ENCODE assay signal across 10 mouse cellular contexts in the genomic region with DNA sequence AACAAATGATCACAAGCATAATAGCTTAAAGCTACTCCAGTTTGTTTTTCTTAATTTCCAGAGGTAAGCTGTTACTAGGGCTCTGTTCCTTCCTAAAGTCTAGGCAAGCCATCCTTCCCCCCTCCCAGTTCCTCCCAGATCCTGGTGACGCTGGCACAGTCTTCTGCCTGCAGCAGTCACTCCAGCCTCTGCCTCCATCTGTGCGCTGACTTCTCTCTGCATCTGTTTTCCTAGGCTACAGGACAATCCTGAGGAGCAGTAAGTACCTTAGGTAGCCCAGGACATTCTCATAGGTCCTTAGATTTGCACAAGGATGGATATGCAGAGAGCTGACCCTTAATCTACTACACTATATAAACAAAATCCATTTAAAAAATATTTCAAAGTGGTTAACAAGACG.
DNase-seq lines count a peak whose midpoint lies in the region; ATAC-seq lines count a peak whose summit lies in the region.
"Had no signal": no experiment of that assay in that cellular context is flagged by ENCODE, and none has a peak within 500 bp of the region (broad histone marks: within the 10 kb centered on the region; RNA-seq: fewer than 3 reads in every experiment).

No protein-coding gene starts in this region.

- WGBS in hindbrain, embryonic 16.5 days: 67% methylated on average over 3 of the region's 3 CpGs
- 71% methylated on average over 3 of the region's 3 CpGs for WGBS in hindbrain, embryonic 12.5 days
- 42% methylated on average over 3 of the region's 3 CpGs for WGBS in lung, embryonic 16.5 days

- no peaks in the 10 kb centered on the region for H3K27me3 ChIP-seq in hindbrain, embryonic 16.5 days (replicated peaks; ENCODE audit: control insufficient read depth, insufficient read depth, low read length)
- H3K27me3 ChIP-seq in hindbrain, embryonic 12.5 days: no peaks in the 10 kb centered on the region; the same call in 1 of the 2 replicates
- H3K27me3 ChIP-seq in lung, embryonic 16.5 days (ENCODE audit: control insufficient read depth, insufficient read depth, low read depth, low read length): no peaks in the 10 kb centered on the region

- no peak overlapping the region for H3K4me2 ChIP-seq in hindbrain, embryonic 16.5 days (ENCODE audit: low read length)
- H3K4me2 ChIP-seq in hindbrain, embryonic 12.5 days (replicated peaks): no peak overlapping the region
- no peak overlapping the region for H3K4me2 ChIP-seq in lung, embryonic 16.5 days (ENCODE audit: low read depth, low read length)

- no peak overlapping the region for H3K27ac ChIP-seq in hindbrain, embryonic 16.5 days (ENCODE audit: low read depth, low read length)
- H3K27ac ChIP-seq in hindbrain, embryonic 12.5 days: no peak overlapping the region
- peak overlapping the region; percentile 32 for H3K27ac ChIP-seq in lung, embryonic 16.5 days (ENCODE audit: low read length)
- H3K27ac ChIP-seq: liver, embryonic 14.5 days had no signal

- no peak overlapping the region for H3K9ac ChIP-seq in hindbrain, embryonic 16.5 days (ENCODE audit: low read depth, low read length)
- no peak overlapping the region for H3K9ac ChIP-seq in hindbrain, embryonic 12.5 days
- H3K9ac ChIP-seq in lung, embryonic 16.5 days (ENCODE audit: low read length): no peak overlapping the region
- H3K9ac ChIP-seq: liver, embryonic 14.5 days had no signal

- 0 out of 2 replicates have a peak, but pooled peaks cover 2% of the 10 kb centered on the region for H3K4me1 ChIP-seq in hindbrain, embryonic 16.5 days (ENCODE audit: control insufficient read depth, insufficient read depth, low read depth, low read length)
- H3K4me1 ChIP-seq in hindbrain, embryonic 12.5 days: peaks cover 5% of the 10 kb centered on the region; the same call in 1 of the 2 replicates
- H3K4me1 ChIP-seq in lung, embryonic 16.5 days (replicated peaks; ENCODE audit: control insufficient read depth, insufficient read depth, low read length): peaks cover 5% of the 10 kb centered on the region

- peak; percentile 61; the same call in 1 of the 2 replicates for ATAC-seq in hindbrain, embryonic 16.5 days
- no peak for ATAC-seq in hindbrain, embryonic 12.5 days (ENCODE audit: low FRiP score)
- no peak for ATAC-seq in lung, embryonic 16.5 days (ENCODE audit: low read depth)

- no peaks in the 10 kb centered on the region for H3K9me3 ChIP-seq in hindbrain, embryonic 16.5 days (ENCODE audit: control insufficient read depth, low read length)
- H3K9me3 ChIP-seq in hindbrain, embryonic 12.5 days (replicated peaks): no peaks in the 10 kb centered on the region
- no peaks in the 10 kb centered on the region for H3K9me3 ChIP-seq in lung, embryonic 16.5 days (ENCODE audit: control insufficient read depth, low read length)

- H3K36me3 ChIP-seq in hindbrain, embryonic 16.5 days (ENCODE audit: control insufficient read depth, insufficient read depth, low read length): no peaks in the 10 kb centered on the region; the same call in 1 of the 2 replicates
- H3K36me3 ChIP-seq in hindbrain, embryonic 12.5 days: no peaks in the 10 kb centered on the region
- H3K36me3 ChIP-seq in lung, embryonic 16.5 days (ENCODE audit: control insufficient read depth, insufficient read depth, low read length): no peaks in the 10 kb centered on the region

- no peak for DNase-seq in lung, postnatal 10 days
- DNase-seq in layer of hippocampus, adult 8-10 months (ENCODE audit: low spot score in 2 of 2): peak; percentile 29 to 45
- DNase-seq in right cerebral cortex, postnatal 25 days: peak; percentile 48
- no peak for DNase-seq in cerebellum, adult 9-11 months
- DNase-seq: thymus, postnatal 25 days had no signal

- no peak overlapping the region for H3K4me3 ChIP-seq in hindbrain, embryonic 16.5 days (ENCODE audit: low read length)
- no peak overlapping the region for H3K4me3 ChIP-seq in hindbrain, embryonic 12.5 days
- no peak overlapping the region for H3K4me3 ChIP-seq in lung, embryonic 16.5 days (ENCODE audit: low read length)
- H3K4me3 ChIP-seq: myocyte had no signal

Comparison
In these comparisons a context has a peak if more than half of its experiments do, and no peak if none do; other contexts are left out.
1. DNase-seq: peak in layer of hippocampus, adult 8-10 months (2 of 2) and right cerebral cortex, postnatal 25 days (single experiment); none in lung, postnatal 10 days (single experiment) and cerebellum, adult 9-11 months (single experiment).